In genomic region chr2:157807076-157807475, GRCm38 (mm10) we compare ENCODE assay signal across 17 mouse cellular contexts.
A peak's percentile ranks its signal among the peaks of the same experiment; 100 is the strongest.
DNase-seq lines count a peak whose midpoint lies in the region; ATAC-seq and TF ChIP-seq lines count a peak whose summit lies in the region.
"Had no signal": no experiment of that assay in that cellular context is flagged by ENCODE, and none has a peak within 500 bp of the region (broad histone marks: within the 10 kb centered on the region; RNA-seq: fewer than 3 reads in every experiment).

No protein-coding gene starts in this region.

- no peak overlapping the region for H3K9ac ChIP-seq in midbrain, embryonic 15.5 days
- H3K9ac ChIP-seq: heart, embryonic 13.5 days; limb, embryonic 15.5 days had no signal

- ATAC-seq in midbrain, embryonic 15.5 days (replicated peaks), result no peak

- peaks cover 9% of the 10 kb centered on the region for H3K36me3 ChIP-seq in heart, embryonic 10.5 days
- 0 out of 2 replicates have a peak, but pooled peaks cover under 1% of the 10 kb centered on the region for H3K36me3 ChIP-seq in thymus, adult 2 months (ENCODE audit: control insufficient read depth, insufficient read depth, low read length)
- no peaks in the 10 kb centered on the region for H3K36me3 ChIP-seq in midbrain, embryonic 15.5 days (replicated peaks)

- H3K4me3 ChIP-seq in heart, embryonic 10.5 days, result no peak overlapping the region
- no peak overlapping the region for H3K4me3 ChIP-seq in thymus, adult 2 months (ENCODE audit: control insufficient read depth, insufficient read depth, low read length)
- H3K4me3 ChIP-seq in midbrain, embryonic 15.5 days, result no peak overlapping the region
- H3K4me3 ChIP-seq: heart, embryonic 13.5 days; limb, embryonic 15.5 days; megakaryocyte, embryonic 14.5 days had no signal

- no peak for TF ChIP-seq POLR2A in thymus, adult 2 months (IDR thresholded peaks at IDR 0.05; ENCODE audit: control insufficient read depth, extremely low read depth, insufficient read depth, low read length, poor library complexity)

- H3K27me3 ChIP-seq in heart, embryonic 10.5 days (ENCODE audit: insufficient read depth, poor library complexity, severe bottlenecking), result peaks cover 18% of the 10 kb centered on the region; the same call in 1 of the 2 replicates
- no peaks in the 10 kb centered on the region for H3K27me3 ChIP-seq in thymus, adult 2 months (ENCODE audit: control insufficient read depth, insufficient read depth, low read length)
- H3K27me3 ChIP-seq in midbrain, embryonic 15.5 days (replicated peaks), result no peaks in the 10 kb centered on the region
- H3K27me3 ChIP-seq: limb, embryonic 15.5 days; megakaryocyte, embryonic 14.5 days had no signal

- H3K4me2 ChIP-seq in midbrain, embryonic 15.5 days, result no peak overlapping the region
- H3K4me2 ChIP-seq: heart, embryonic 13.5 days; limb, embryonic 15.5 days had no signal

- no peaks in the 10 kb centered on the region for H3K9me3 ChIP-seq in heart, embryonic 10.5 days
- no peaks in the 10 kb centered on the region for H3K9me3 ChIP-seq in midbrain, embryonic 15.5 days
- H3K9me3 ChIP-seq: heart, embryonic 13.5 days; limb, embryonic 15.5 days; megakaryocyte, embryonic 14.5 days had no signal

- intact Hi-C loops in heart, postnatal 36 days (cut with DNase I), result no loop called here

- DNase-seq in heart, embryonic 10.5 days (ENCODE audit: low spot score), result no peak
- no peak for DNase-seq in heart, postnatal 36 days
- peak; percentile 19 for DNase-seq in thymus, adult 2 months
- no peak for DNase-seq in thymus, postnatal 36 days
- no peak for DNase-seq in embryo, embryonic 9.5 days (ENCODE audit: extremely low spot score)
- DNase-seq in layer of hippocampus, adult 18-20 months (ENCODE audit: low spot score in 2 of 2), result no peak
- no peak for DNase-seq in layer of hippocampus, postnatal 10 days (ENCODE audit: low spot score in 2 of 2)
- DNase-seq: cerebellum, adult 9-11 months; gastrocnemius, postnatal 36 days; kidney, adult 11 months; kidney, postnatal 14 days; lung, postnatal 14 days; right cerebral cortex, postnatal 25 days had no signal

- TF ChIP-seq CTCF in thymus, adult 2 months (IDR thresholded peaks at IDR 0.05; ENCODE audit: borderline replicate concordance, control insufficient read depth, extremely low read depth, insufficient read depth, low read length, poor library complexity), result no peak

- H3K4me1 ChIP-seq in heart, embryonic 10.5 days, result peaks cover 34% of the 10 kb centered on the region
- H3K4me1 ChIP-seq in thymus, adult 2 months (replicated peaks; ENCODE audit: control insufficient read depth, insufficient read depth, low read length), result peaks cover 41% of the 10 kb centered on the region
- peaks cover 59% of the 10 kb centered on the region for H3K4me1 ChIP-seq in midbrain, embryonic 15.5 days

- H3K27ac ChIP-seq in heart, embryonic 10.5 days, result peak overlapping the region; percentile 29; the same call in 1 of the 2 replicates
- H3K27ac ChIP-seq in thymus, adult 2 months (ENCODE audit: control insufficient read depth, insufficient read depth, low read length), result 0 out of 2 replicates have a peak overlapping the region, but pooled peaks have one; percentile 4
- peak overlapping the region; percentile 71 for H3K27ac ChIP-seq in midbrain, embryonic 15.5 days
- H3K27ac ChIP-seq: limb, embryonic 15.5 days had no signal

- 82% methylated on average over 4 of the region's 4 CpGs for whole genome bisulfite sequencing in heart, embryonic 10.5 days
- WGBS in thymus, adult 2 months, result 9% methylated on average over 4 of the region's 4 CpGs
- WGBS in midbrain, embryonic 15.5 days, result 25% methylated on average over 4 of the region's 4 CpGs

Comparison
In these comparisons a context has a peak if more than half of its experiments do, and no peak if none do; other contexts are left out.
1. H3K27ac ChIP-seq: peak in every context shown above with its lines; median percentile 71 in midbrain, embryonic 15.5 days; 29 in heart, embryonic 10.5 days; 4 in thymus, adult 2 months.